Mouse (Mus musculus) heart, adult 2 months (tissue): ENCODE results near the gene Csnk2a2. TPM values are rescaled to one million over a fixed set of nuclear protein-coding genes. Genes with fewer than 3 reads are reported as not detected.

Source experiments
- DNase-seq, 2 experiments: peaks; one replicate each; pipeline ENCODE4 v3.0.0; 2021
- H3K27ac ChIP-seq: fragments of 200-600 bp; 2 replicates; pipeline ENCODE4 v1.8.1; 2022
- H3K27me3 ChIP-seq: fragments of 200-500 bp; 2 replicates; pipeline ENCODE4 v1.6.1; 2012; ENCODE audit warnings: mild to moderate bottlenecking, low read length, inconsistent platforms, mixed read lengths; ENCODE audit not compliant: control insufficient read depth, insufficient read depth
- H3K36me3 ChIP-seq: fragments of 200-500 bp; 2 replicates; pipeline ENCODE4 v1.6.1; 2012; ENCODE audit warnings: low read length, inconsistent platforms; ENCODE audit not compliant: control insufficient read depth, insufficient read depth
- H3K4me1 ChIP-seq: fragments of 200-500 bp; 2 replicates; pipeline ENCODE4 v1.6.1; 2011; ENCODE audit warnings: low read length; ENCODE audit not compliant: control insufficient read depth, insufficient read depth
- H3K4me3 ChIP-seq: fragments of 200-600 bp; 2 replicates; pipeline ENCODE4 v1.8.1; 2022
- H3K79me2 ChIP-seq: fragments of 200-500 bp; replicated peaks from 2 replicates; pipeline ENCODE4 v1.6.1; 2012; ENCODE audit warnings: mild to moderate bottlenecking, inconsistent platforms, low read length, moderate library complexity, mixed read lengths; ENCODE audit not compliant: control insufficient read depth, insufficient read depth
- H3K9ac ChIP-seq: fragments of 200-500 bp; 2 replicates; pipeline ENCODE4 v1.6.1; 2012; ENCODE audit warnings: low read depth, mild to moderate bottlenecking, control low read depth, inconsistent platforms, low read length, mixed read lengths
- CTCF ChIP-seq: fragments of 200-600 bp; IDR thresholded peaks from 2 replicates; pipeline ENCODE4 v1.8.1; 2022; ENCODE audit warnings: antibody characterized with exemption, mild to moderate bottlenecking, moderate library complexity
- EP300 ChIP-seq: fragments of 200-500 bp; IDR thresholded peaks from 2 replicates; pipeline ENCODE4 v1.6.1; 2011; ENCODE audit warnings: low read depth, low read length, control low read depth; ENCODE audit not compliant: insufficient read depth
- POLR2A ChIP-seq: fragments of 200-500 bp; IDR thresholded peaks from 2 replicates; pipeline ENCODE4 v1.6.1; 2011; ENCODE audit warnings: mild to moderate bottlenecking, low read depth, low read length, control low read depth; ENCODE audit not compliant: insufficient read depth
- WGBS: fragments of 180-500 bp; shearing (Covaris S2); methylation state at CpG from one replicate; pipeline ENCODE4 v1.1.7; 2018; 5-methylcytosine and 5-hydroxymethylcytosine counted together
- intact Hi-C: fragments of 180-260 bp; cut with DNase I; formaldehyde crosslinking; loops from one replicate; pipeline ENCODE4 v1.15.1; 2025
- polyA plus RNA-seq: library from polyadenylated mRNA; depleted of rRNA; stranded (reverse); fragments of >200 nt; gene quantifications from 2 replicates; pipeline ENCODE4 v1.2.3, GENCODE M21; 2012
- total RNA-seq, 2 experiments: library from RNA; stranded (reverse); gene quantifications; 2 replicates each; pipeline ENCODE4 v1.2.3; 2021

Gene Csnk2a2
- total and polyA plus RNA-seq, 3 experiments: 11.0 to 31.0 (median 28.6) TPM

GRCm38 (mm10) chr8:95452518-95452917 lies 37.3 kb downstream of the Csnk2a2 start:
- WGBS: 42% methylated on average over 8 of the region's 8 CpGs
- H3K36me3 ChIP-seq: no peaks in the 10 kb centered on the region
- H3K27ac ChIP-seq: no peak overlapping the region
- H3K4me1 ChIP-seq: no peaks in the 10 kb centered on the region
- no peak overlapping the region for H3K9ac ChIP-seq
- no peak for DNase-seq
- TF ChIP-seq CTCF (peak; percentile 54), EP300 (no peak)
- intact Hi-C loops: loop anchor here (1.0 to 2.0 kb wide), 2 partner anchors 106 to 198 kb away; no protein-coding TSS in a partner anchor
- no peaks in the 10 kb centered on the region for H3K27me3 ChIP-seq
- no peak overlapping the region for H3K4me3 ChIP-seq
- H3K79me2 ChIP-seq: no peaks in the 10 kb centered on the region

- no peaks in the 10 kb centered on the region for H3K4me1 ChIP-seq
- H3K79me2 ChIP-seq: no peaks in the 10 kb centered on the region
- WGBS: 95% methylated on average over 5 of the region's 5 CpGs
- H3K4me3 ChIP-seq: no peak overlapping the region
- TF ChIP-seq EP300 (no peak), POLR2A (no peak)
- H3K36me3 ChIP-seq: no peaks in the 10 kb centered on the region
- no peak for DNase-seq
- H3K27ac ChIP-seq: no peak overlapping the region
- no peak overlapping the region for H3K9ac ChIP-seq
- H3K27me3 ChIP-seq: no peaks in the 10 kb centered on the region
- intact Hi-C loops: no loop called here
These were observed 39.6 kb downstream of the Csnk2a2 start for GRCm38 (mm10) chr8:95450271-95450670.

GRCm38 (mm10) chr8:95447661-95448060 lies 42.2 kb downstream of the Csnk2a2 start:
- H3K36me3 ChIP-seq: no peaks in the 10 kb centered on the region
- H3K27me3 ChIP-seq: no peaks in the 10 kb centered on the region
- intact Hi-C loops: no loop called here
- no peaks in the 10 kb centered on the region for H3K4me1 ChIP-seq
- H3K4me3 ChIP-seq: no peak overlapping the region
- no peaks in the 10 kb centered on the region for H3K79me2 ChIP-seq
- H3K27ac ChIP-seq: no peak overlapping the region
- TF ChIP-seq CTCF (no peak), POLR2A (no peak), EP300 (no peak)
- DNase-seq: no peak
- WGBS: 90% methylated on average over 7 of the region's 7 CpGs
- H3K9ac ChIP-seq: no peak overlapping the region

GRCm38 (mm10) chr8:95445042-95445441 lies 44.8 kb downstream of the Csnk2a2 start:
- Histone ChIP-seq H3K79me2 (no peaks in the 10 kb centered on the region), H3K27ac (no peak overlapping the region), H3K4me3 (no peak overlapping the region), H3K4me1 (no peaks in the 10 kb centered on the region), H3K9ac (no peak overlapping the region), H3K27me3 (no peaks in the 10 kb centered on the region), H3K36me3 (no peaks in the 10 kb centered on the region)
- intact Hi-C loops: no loop called here
- no peak for TF ChIP-seq POLR2A
- TF ChIP-seq EP300: no peak
- no peak for TF ChIP-seq CTCF
- no peak for DNase-seq
- 95% methylated on average over 4 of the region's 4 CpGs for WGBS

GRCm38 (mm10) chr8:95441491-95442039 lies 48.3 kb downstream of the Csnk2a2 start:
- Histone ChIP-seq H3K4me1 (no peaks in the 10 kb centered on the region), H3K4me3 (no peak overlapping the region), H3K9ac (no peak overlapping the region), H3K79me2 (no peaks in the 10 kb centered on the region), H3K27me3 (no peaks in the 10 kb centered on the region), H3K27ac (no peak overlapping the region), H3K36me3 (no peaks in the 10 kb centered on the region)
- intact Hi-C loops: no loop called here
- 67% methylated on average over 5 of the region's 5 CpGs for WGBS
- no peak for TF ChIP-seq EP300
- TF ChIP-seq CTCF: no peak
- no peak for TF ChIP-seq POLR2A
- DNase-seq: no peak

GRCm38 (mm10) chr8:95440168-95440709 lies 49.6 kb downstream of the Csnk2a2 start:
- no peak for TF ChIP-seq POLR2A
- TF ChIP-seq CTCF: no peak
- no peak for TF ChIP-seq EP300
- H3K4me1 ChIP-seq: no peaks in the 10 kb centered on the region
- no peaks in the 10 kb centered on the region for H3K79me2 ChIP-seq
- intact Hi-C loops: no loop called here
- no peak overlapping the region for H3K27ac ChIP-seq
- H3K36me3 ChIP-seq: no peaks in the 10 kb centered on the region
- no peak overlapping the region for H3K9ac ChIP-seq
- H3K27me3 ChIP-seq: no peaks in the 10 kb centered on the region
- WGBS: 75% methylated on average over 5 of the region's 5 CpGs
- no peak overlapping the region for H3K4me3 ChIP-seq
- DNase-seq: no peak
